Mouse (Mus musculus) heart, embryonic 15.5 days (tissue): Measurements from ENCODE around the gene Matn4. TPM values are rescaled to one million over a fixed set of nuclear protein-coding genes. Genes with fewer than 3 reads are reported as not detected.

ENCODE experiments used
- ATAC-seq: fragments of 200-750 bp; cut with Nextera tagmentation; replicated peaks from 2 replicates; pipeline ENCODE4 v1.8.0; 2017; ENCODE audit warnings: low read depth, moderate TSS enrichment; ENCODE audit not compliant: insufficient number of reproducible peaks, insufficient read depth, low FRiP score
- H3K27ac ChIP-seq: fragments of 300-500 bp; sonication (generic); 2 replicates; pipeline ENCODE4 v1.5.1; 2015; ENCODE audit warnings: mild to moderate bottlenecking, inconsistent platforms
- H3K27me3 ChIP-seq: fragments of 300-500 bp; sonication (generic); 2 replicates; pipeline ENCODE4 v1.6.1; 2015; ENCODE audit warnings: inconsistent platforms
- H3K36me3 ChIP-seq: fragments of 300-500 bp; sonication (generic); 2 replicates; pipeline ENCODE4 v1.6.1; 2015; ENCODE audit warnings: mild to moderate bottlenecking, inconsistent platforms
- H3K4me1 ChIP-seq: fragments of 300-500 bp; sonication (generic); replicated peaks from 2 replicates; pipeline ENCODE4 v1.6.1; 2015; ENCODE audit warnings: inconsistent platforms
- H3K4me2 ChIP-seq: fragments of 300-500 bp; sonication (generic); 2 replicates; pipeline ENCODE4 v1.6.1; 2015; ENCODE audit warnings: inconsistent platforms, mild to moderate bottlenecking, moderate library complexity
- H3K4me3 ChIP-seq: fragments of 300-500 bp; sonication (generic); 2 replicates; pipeline ENCODE4 v1.5.1; 2015; ENCODE audit warnings: mild to moderate bottlenecking, inconsistent platforms
- H3K9ac ChIP-seq: fragments of 300-500 bp; sonication (generic); 2 replicates; pipeline ENCODE4 v1.6.1; 2015; ENCODE audit warnings: mild to moderate bottlenecking, inconsistent platforms
- H3K9me3 ChIP-seq: fragments of 300-500 bp; sonication (generic); replicated peaks from 2 replicates; pipeline ENCODE4 v1.6.1; 2016; ENCODE audit warnings: inconsistent platforms
- WGBS: fragments of 180-500 bp; shearing (Covaris S2); methylation state at CpG from one replicate; pipeline ENCODE4 v1.1.7; 2015; ENCODE audit warnings: mixed read lengths; 5-methylcytosine and 5-hydroxymethylcytosine counted together
- polyA plus RNA-seq: library from polyadenylated mRNA; unstranded; fragments of >200 nt; fragmentation: Nextera tagmentation; extraction: Ambion mirVana; gene quantifications from 2 replicates; pipeline ENCODE4 v1.2.1, GENCODE M21; 2015

The Matn4 gene
- polyA plus RNA-seq: 8.4 and 14.9 TPM in 2 replicates

DNA sequence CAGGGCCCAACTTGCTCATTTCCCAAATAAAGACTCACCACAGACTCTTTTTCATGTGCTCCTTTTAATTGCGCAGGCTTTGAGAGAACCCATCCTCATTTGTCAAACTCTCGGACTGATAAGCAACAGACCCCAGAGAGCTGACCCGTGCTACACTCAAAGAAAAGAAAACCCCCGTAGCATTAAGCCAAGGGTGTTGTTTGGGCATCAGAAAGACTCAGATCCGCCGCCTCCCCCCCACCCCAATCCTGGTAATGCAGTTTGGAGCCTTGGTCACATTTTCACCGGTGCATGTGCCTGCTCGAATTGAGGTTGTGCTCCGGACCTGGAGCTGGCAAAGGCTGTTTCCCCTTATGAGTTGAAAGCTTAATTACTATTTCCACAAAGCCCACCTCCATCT, at the start of gene Matn4:
Gene Matn4 (minus strand): TSS at position 101 of the 400 bp plus-strand sequence.
- Histone ChIP-seq H3K36me3 (no peaks in the 10 kb centered on the region), H3K4me3 (peak within 1 kb of the TSS; percentile 51), H3K4me2 (peak within 1 kb of the TSS; percentile 79), H3K27me3 (peaks cover 98% of the 10 kb centered on the region), H3K9me3 (no peaks in the 10 kb centered on the region), H3K9ac (peak within 1 kb of the TSS; percentile 47), H3K4me1 (peaks cover 39% of the 10 kb centered on the region), H3K27ac (0 out of 2 replicates have a peak within 1 kb of the TSS, but pooled peaks have one; percentile 15)
- 15% methylated on average over 9 of the region's 9 CpGs for WGBS
- no peak for ATAC-seq

GRCm38 (mm10) chr2:164453887-164454500, 49.0 kb upstream of the Matn4 start:
- H3K9ac ChIP-seq: no peak overlapping the region
- H3K9me3 ChIP-seq: no peaks in the 10 kb centered on the region
- peaks cover 63% of the 10 kb centered on the region for H3K4me1 ChIP-seq
- no peaks in the 10 kb centered on the region for H3K36me3 ChIP-seq
- no peak overlapping the region; the same call in 1 of the 2 replicates for H3K27ac ChIP-seq
- H3K4me3 ChIP-seq: no peak overlapping the region
- WGBS: 57% methylated on average over 7 of the region's 7 CpGs
- H3K4me2 ChIP-seq: no peak overlapping the region
- no peaks in the 10 kb centered on the region; the same call in 1 of the 2 replicates for H3K27me3 ChIP-seq
- no peak for ATAC-seq

- no peaks in the 10 kb centered on the region for H3K36me3 ChIP-seq
- H3K4me3 ChIP-seq: no peak overlapping the region
- H3K9ac ChIP-seq: no peak overlapping the region
- no peaks in the 10 kb centered on the region for H3K9me3 ChIP-seq
- peak; percentile 78 for ATAC-seq
- H3K27ac ChIP-seq: peak overlapping the region; percentile 71
- H3K4me2 ChIP-seq: peak overlapping the region; percentile 6
- 33% methylated on average over 14 of the region's 14 CpGs for WGBS
- H3K27me3 ChIP-seq: no peaks in the 10 kb centered on the region; the same call in 1 of the 2 replicates
- H3K4me1 ChIP-seq: peaks cover 67% of the 10 kb centered on the region
Measured at GRCm38 (mm10) chr2:164453047-164453757, 48.2 kb upstream of the Matn4 start.

GRCm38 (mm10) chr2:164452000-164452676, 47.2 kb upstream of the Matn4 start:
- no peak; the same call in 1 of the 2 replicates for ATAC-seq
- H3K27ac ChIP-seq: peak overlapping the region; percentile 71
- no peak overlapping the region for H3K9ac ChIP-seq
- H3K9me3 ChIP-seq: no peaks in the 10 kb centered on the region
- H3K27me3 ChIP-seq: no peaks in the 10 kb centered on the region; the same call in 1 of the 2 replicates
- H3K4me3 ChIP-seq: no peak overlapping the region
- 24% methylated on average over 13 of the region's 13 CpGs for WGBS
- H3K4me1 ChIP-seq: peaks cover 66% of the 10 kb centered on the region
- H3K36me3 ChIP-seq: no peaks in the 10 kb centered on the region
- H3K4me2 ChIP-seq: peak overlapping the region; percentile 6

GRCm38 (mm10) chr2:164449341-164450042, 44.5 kb upstream of the Matn4 start:
- Histone ChIP-seq H3K4me2 (peak overlapping the region; percentile 19), H3K36me3 (no peaks in the 10 kb centered on the region), H3K9me3 (no peaks in the 10 kb centered on the region), H3K9ac (no peak overlapping the region; the same call in 1 of the 2 replicates), H3K27ac (peak overlapping the region; percentile 31; the same call in 1 of the 2 replicates), H3K4me3 (no peak overlapping the region), H3K27me3 (peaks cover 17% of the 10 kb centered on the region), H3K4me1 (peaks cover 43% of the 10 kb centered on the region)
- WGBS: 53% methylated on average over 14 of the region's 14 CpGs
- ATAC-seq: no peak

DNA sequence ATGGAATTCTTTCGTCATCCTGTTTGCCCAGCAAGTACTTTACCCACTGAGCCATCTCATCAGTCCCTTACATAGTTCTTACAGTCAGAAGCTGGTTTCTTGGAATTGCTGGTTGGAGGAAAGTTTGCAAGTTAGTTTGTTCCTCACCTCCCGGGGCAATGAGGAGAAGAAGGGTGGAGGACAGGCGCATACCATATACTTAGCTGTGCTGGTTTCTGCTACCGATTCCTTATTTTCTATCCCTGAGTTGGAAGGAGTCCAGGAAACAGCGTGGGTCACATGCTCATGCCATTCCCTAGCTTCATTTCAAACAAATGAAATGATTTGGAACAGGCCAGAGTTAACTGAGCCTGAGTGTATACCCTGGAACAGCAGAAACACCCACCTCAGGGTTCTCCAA, 44.0 kb upstream of the Matn4 start:
- peaks cover 23% of the 10 kb centered on the region for H3K27me3 ChIP-seq
- no peak overlapping the region for H3K9ac ChIP-seq
- no peak overlapping the region for H3K4me3 ChIP-seq
- 53% methylated on average over 5 of the region's 5 CpGs for WGBS
- peak overlapping the region; percentile 31; the same call in 1 of the 2 replicates for H3K27ac ChIP-seq
- no peaks in the 10 kb centered on the region for H3K36me3 ChIP-seq
- peaks cover 38% of the 10 kb centered on the region for H3K4me1 ChIP-seq
- no peaks in the 10 kb centered on the region for H3K9me3 ChIP-seq
- no peak overlapping the region for H3K4me2 ChIP-seq
- no peak for ATAC-seq

DNA sequence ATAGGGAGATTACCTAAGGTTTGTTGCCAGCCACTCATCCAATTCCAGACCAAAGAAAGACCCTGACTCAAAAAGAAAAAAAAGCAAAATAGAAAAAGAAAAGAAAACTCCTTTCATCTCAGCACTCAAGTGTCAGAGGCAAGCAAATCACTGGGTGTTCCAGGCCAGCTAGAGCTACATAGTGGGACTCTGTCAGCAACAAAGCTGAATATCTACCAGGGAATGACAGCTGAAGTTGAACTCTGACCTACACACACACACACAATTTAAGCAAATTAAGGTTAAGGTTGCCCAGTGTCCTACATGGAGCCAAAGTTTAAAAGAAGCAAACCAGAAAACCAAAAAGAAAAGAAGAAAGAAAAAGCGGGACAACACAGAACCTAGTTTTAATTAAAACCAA, 43.2 kb upstream of the Matn4 start:
- H3K36me3 ChIP-seq: no peaks in the 10 kb centered on the region
- peaks cover 24% of the 10 kb centered on the region for H3K27me3 ChIP-seq
- H3K9ac ChIP-seq: no peak overlapping the region
- ATAC-seq: no peak
- H3K4me3 ChIP-seq: no peak overlapping the region
- H3K27ac ChIP-seq: no peak overlapping the region
- H3K4me1 ChIP-seq: peaks cover 36% of the 10 kb centered on the region
- H3K9me3 ChIP-seq: no peaks in the 10 kb centered on the region
- no peak overlapping the region for H3K4me2 ChIP-seq
- WGBS: 88% methylated on average over 1 of the region's 1 CpGs

DNA sequence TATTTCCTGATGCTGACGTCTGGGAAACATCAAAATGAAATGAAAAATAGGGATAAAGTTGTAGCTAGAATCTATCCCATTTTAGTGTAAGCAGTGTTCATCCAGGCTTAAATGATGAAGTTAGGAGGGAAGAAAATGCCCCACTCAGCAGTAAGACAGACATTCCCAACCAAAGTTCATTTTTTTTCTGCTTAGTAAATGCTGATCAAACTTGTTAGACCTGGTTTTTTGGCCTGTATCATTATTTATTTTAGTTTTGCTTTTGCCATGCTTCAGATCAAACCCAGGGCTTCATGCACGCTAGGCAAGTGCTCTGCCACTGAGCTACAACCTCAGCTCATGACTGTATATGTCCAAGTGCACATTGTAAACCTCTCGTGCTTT, 41.1 kb upstream of the Matn4 start:
- WGBS: 72% methylated on average over 3 of the region's 3 CpGs
- H3K9ac ChIP-seq: no peak overlapping the region
- H3K27ac ChIP-seq: no peak overlapping the region
- no peak overlapping the region for H3K4me3 ChIP-seq
- peaks cover 29% of the 10 kb centered on the region for H3K27me3 ChIP-seq
- no peak overlapping the region for H3K4me2 ChIP-seq
- no peaks in the 10 kb centered on the region for H3K9me3 ChIP-seq
- H3K36me3 ChIP-seq: no peaks in the 10 kb centered on the region
- peaks cover 33% of the 10 kb centered on the region for H3K4me1 ChIP-seq
- no peak for ATAC-seq

- Histone ChIP-seq H3K9ac (no peak overlapping the region), H3K36me3 (no peaks in the 10 kb centered on the region), H3K9me3 (no peaks in the 10 kb centered on the region), H3K4me1 (peaks cover 36% of the 10 kb centered on the region), H3K4me3 (no peak overlapping the region), H3K4me2 (no peak overlapping the region), H3K27me3 (peaks cover 30% of the 10 kb centered on the region), H3K27ac (no peak overlapping the region)
- no peak for ATAC-seq
- 77% methylated on average over 3 of the region's 3 CpGs for WGBS
Measured at GRCm38 (mm10) chr2:164445399-164446085, 40.6 kb upstream of the Matn4 start.

DNA sequence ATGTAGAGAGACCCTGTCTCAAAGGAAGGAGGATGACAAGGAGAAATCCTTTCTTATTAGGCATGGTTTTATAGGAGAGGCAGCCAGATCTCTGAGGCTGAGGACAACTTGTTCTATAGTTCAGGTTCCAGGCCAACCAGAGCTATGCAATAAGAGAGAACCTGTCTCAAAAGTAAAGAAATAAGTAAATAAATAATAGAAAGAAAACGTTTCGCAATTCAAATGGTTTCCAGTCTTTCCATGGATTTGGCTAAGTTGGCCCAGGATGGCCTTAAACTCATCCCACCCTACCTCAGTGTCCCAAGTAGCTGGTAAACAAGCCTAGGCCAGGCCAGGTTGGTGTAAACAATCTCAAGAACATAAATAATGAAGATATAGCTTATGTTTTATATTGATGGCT, 39.7 kb upstream of the Matn4 start:
- Histone ChIP-seq H3K27ac (no peak overlapping the region), H3K4me2 (no peak overlapping the region), H3K9me3 (no peaks in the 10 kb centered on the region), H3K36me3 (no peaks in the 10 kb centered on the region), H3K4me3 (no peak overlapping the region), H3K27me3 (peaks cover 30% of the 10 kb centered on the region), H3K4me1 (peaks cover 39% of the 10 kb centered on the region), H3K9ac (no peak overlapping the region)
- no peak for ATAC-seq
- 81% methylated on average over 2 of the region's 2 CpGs for WGBS
